Mouse (Mus musculus) stomach, postnatal 0 days (tissue): Measurements from ENCODE around the gene Atl3.

Experiments
- CTCF ChIP-seq: IDR thresholded peaks from 2 replicates; pipeline ENCODE4 v1.5.1; 2016; ENCODE audit warnings: antibody characterized with exemption, low read depth, mild to moderate bottlenecking, moderate library complexity
- EP300 ChIP-seq: optimal IDR thresholded peaks from 2 replicates; pipeline ENCODE3; 2016; ENCODE audit warnings: antibody characterized with exemption

GRCm38 (mm10) chr19:7521619-7522018, 27.8 kb downstream of the Atl3 start:
- TF ChIP-seq CTCF = no peak
- no peak for TF ChIP-seq EP300
